Mouse (Mus musculus): ENCODE data around the gene Svs6. TPM values are rescaled to one million over a fixed set of nuclear protein-coding genes. Genes with fewer than 3 reads are reported as not detected.

Gene Svs6
- polyA plus RNA-seq, 1 experiment from 2014 or later: not detected

- no peaks in the 10 kb centered on the region for H3K4me1 ChIP-seq (replicated peaks)
- no peak overlapping the region for H3K4me3 ChIP-seq
- H3K4me2 ChIP-seq: no peak overlapping the region
- peaks cover 24% of the 10 kb centered on the region for H3K27me3 ChIP-seq (replicated peaks)
- 69% methylated on average over 11 of the region's 11 CpGs for WGBS
- H3K36me3 ChIP-seq: no peaks in the 10 kb centered on the region
- no peaks in the 10 kb centered on the region for H3K9me3 ChIP-seq (replicated peaks)
- no peak overlapping the region for H3K9ac ChIP-seq
- ATAC-seq (ENCODE audit: insufficient number of reproducible peaks, low FRiP score): no peak
- no peak overlapping the region for H3K27ac ChIP-seq (ENCODE audit: poor library complexity, severe bottlenecking)
Measured at GRCm38 (mm10) chr2:164356177-164356967, 39.8 kb downstream of the Svs6 start.

GRCm38 (mm10) chr2:164358373-164358772 lies 41.8 kb downstream of the Svs6 start:
- H3K9me3 ChIP-seq (replicated peaks): no peaks in the 10 kb centered on the region
- H3K4me3 ChIP-seq: no peak overlapping the region
- H3K27ac ChIP-seq (ENCODE audit: poor library complexity, severe bottlenecking): no peak overlapping the region
- H3K4me2 ChIP-seq: no peak overlapping the region
- no peaks in the 10 kb centered on the region for H3K36me3 ChIP-seq
- H3K4me1 ChIP-seq (replicated peaks): no peaks in the 10 kb centered on the region
- no peak for ATAC-seq (ENCODE audit: insufficient number of reproducible peaks, low FRiP score)
- H3K27me3 ChIP-seq (replicated peaks): peaks cover 30% of the 10 kb centered on the region
- 82% methylated on average over 3 of the region's 3 CpGs for WGBS
- no peak overlapping the region for H3K9ac ChIP-seq

DNA sequence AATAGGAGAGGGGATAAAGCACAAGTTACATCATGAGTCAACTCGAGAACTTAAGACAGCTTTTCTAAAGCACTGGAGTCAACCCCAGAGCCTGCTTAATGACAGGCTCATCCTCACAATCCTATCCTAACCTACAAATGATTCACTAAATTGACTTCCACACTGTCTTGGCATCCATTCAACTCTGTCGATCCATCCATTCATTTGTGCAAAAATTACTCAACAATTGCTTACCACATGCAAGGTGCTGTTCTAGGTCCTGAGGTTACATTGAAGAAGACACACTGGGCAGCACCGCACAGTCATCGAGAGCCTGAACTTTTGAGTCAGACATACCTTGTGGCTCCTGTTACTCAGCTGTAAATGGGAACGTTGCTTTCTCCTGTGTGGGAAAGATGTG lies 42.5 kb downstream of the Svs6 start:
- H3K4me3 ChIP-seq: no peak overlapping the region
- no peaks in the 10 kb centered on the region for H3K4me1 ChIP-seq (replicated peaks)
- H3K27me3 ChIP-seq (replicated peaks): peaks cover 32% of the 10 kb centered on the region
- H3K27ac ChIP-seq (ENCODE audit: poor library complexity, severe bottlenecking): no peak overlapping the region
- H3K9ac ChIP-seq: no peak overlapping the region
- ATAC-seq (ENCODE audit: insufficient number of reproducible peaks, low FRiP score): no peak
- 78% methylated on average over 5 of the region's 5 CpGs for WGBS
- no peak overlapping the region for H3K4me2 ChIP-seq
- no peaks in the 10 kb centered on the region for H3K36me3 ChIP-seq
- H3K9me3 ChIP-seq (replicated peaks): no peaks in the 10 kb centered on the region

- H3K4me2 ChIP-seq: no peak overlapping the region
- no peak overlapping the region for H3K4me3 ChIP-seq
- ATAC-seq (ENCODE audit: insufficient number of reproducible peaks, low FRiP score): no peak
- H3K36me3 ChIP-seq: no peaks in the 10 kb centered on the region
- H3K27ac ChIP-seq (ENCODE audit: poor library complexity, severe bottlenecking): no peak overlapping the region
- H3K27me3 ChIP-seq (replicated peaks): peaks cover 30% of the 10 kb centered on the region
- no peaks in the 10 kb centered on the region for H3K9me3 ChIP-seq (replicated peaks)
- WGBS: 79% methylated on average over 5 of the region's 5 CpGs
- no peak overlapping the region for H3K9ac ChIP-seq
- no peaks in the 10 kb centered on the region for H3K4me1 ChIP-seq (replicated peaks)
Measured at GRCm38 (mm10) chr2:164359668-164360067, 43.1 kb downstream of the Svs6 start.

GRCm38 (mm10) chr2:164360974-164361657 lies 44.6 kb downstream of the Svs6 start:
- H3K36me3 ChIP-seq: no peaks in the 10 kb centered on the region
- H3K9ac ChIP-seq: no peak overlapping the region
- H3K4me1 ChIP-seq (replicated peaks): no peaks in the 10 kb centered on the region
- no peak overlapping the region for H3K4me3 ChIP-seq
- no peak overlapping the region for H3K27ac ChIP-seq (ENCODE audit: poor library complexity, severe bottlenecking)
- H3K4me2 ChIP-seq: no peak overlapping the region
- ATAC-seq (ENCODE audit: insufficient number of reproducible peaks, low FRiP score): no peak
- WGBS: 32% methylated on average over 13 of the region's 13 CpGs
- peaks cover 20% of the 10 kb centered on the region for H3K27me3 ChIP-seq (replicated peaks)
- H3K9me3 ChIP-seq (replicated peaks): no peaks in the 10 kb centered on the region

- Histone ChIP-seq H3K4me2 (no peak overlapping the region), H3K4me3 (no peak overlapping the region), H3K36me3 (no peaks in the 10 kb centered on the region), H3K4me1 (replicated peaks) (no peaks in the 10 kb centered on the region), H3K9ac (no peak overlapping the region), H3K27me3 (replicated peaks) (peaks cover 6% of the 10 kb centered on the region; the same call in 1 of the 2 replicates), H3K27ac (ENCODE audit: poor library complexity, severe bottlenecking) (no peak overlapping the region), H3K9me3 (replicated peaks) (no peaks in the 10 kb centered on the region)
- WGBS: 56% methylated on average over 3 of the region's 3 CpGs
- no peak for ATAC-seq (ENCODE audit: insufficient number of reproducible peaks, low FRiP score)
Measured at GRCm38 (mm10) chr2:164366947-164367346, 50.4 kb downstream of the Svs6 start.

Small RNA genes lying within 50 kb of the gene (microRNA-seq; reads per million reads assigned to microRNA genes)
- not detected for gene Mir7678

Other genes starting within 250 kb of the Svs6 start
- gene Stk4, start 246.4 kb upstream of the Svs6 start, polyA plus RNA-seq (2016; fragmentation: Nextera tagmentation; extraction: Ambion mirVana): 22.1 and 23.4 TPM in 2 replicates
- gene Tomm34, start 245.6 kb upstream of the Svs6 start, polyA plus RNA-seq (2016; fragmentation: Nextera tagmentation; extraction: Ambion mirVana): 55.7 and 56.6 TPM in 2 replicates
- gene Kcns1, start 145.6 kb upstream of the Svs6 start, polyA plus RNA-seq (2016; fragmentation: Nextera tagmentation; extraction: Ambion mirVana): 0.15 and 0.18 TPM in 2 replicates
- not detected in 2 replicates for gene Wfdc5, start 134.0 kb upstream of the Svs6 start, polyA plus RNA-seq (2016; fragmentation: Nextera tagmentation; extraction: Ambion mirVana)
- not detected in 2 replicates for gene Wfdc12, start 126.1 kb upstream of the Svs6 start, polyA plus RNA-seq (2016; fragmentation: Nextera tagmentation; extraction: Ambion mirVana)
- gene Wfdc15a, start 116.6 kb upstream of the Svs6 start, polyA plus RNA-seq (2016; fragmentation: Nextera tagmentation; extraction: Ambion mirVana): not detected in 2 replicates
- not detected in 2 replicates for gene Wfdc15b, start 95.1 kb upstream of the Svs6 start, polyA plus RNA-seq (2016; fragmentation: Nextera tagmentation; extraction: Ambion mirVana)
- not detected in 2 replicates for gene Svs2, start 78.3 kb upstream of the Svs6 start, polyA plus RNA-seq (2016; fragmentation: Nextera tagmentation; extraction: Ambion mirVana)
- not detected in 2 replicates for gene Svs3b, start 60.1 kb upstream of the Svs6 start, polyA plus RNA-seq (2016; fragmentation: Nextera tagmentation; extraction: Ambion mirVana)
- gene Svs4, start 38.3 kb upstream of the Svs6 start, polyA plus RNA-seq (2016; fragmentation: Nextera tagmentation; extraction: Ambion mirVana): not detected in 2 replicates
- not detected in 2 replicates for gene Svs3a, start 27.5 kb upstream of the Svs6 start, polyA plus RNA-seq (2016; fragmentation: Nextera tagmentation; extraction: Ambion mirVana)
- gene Svs5, start 16.0 kb downstream of the Svs6 start, polyA plus RNA-seq (2016; fragmentation: Nextera tagmentation; extraction: Ambion mirVana): not detected in 2 replicates
- 0.44 and 1.2 TPM in 2 replicates for gene Slpi, start 72.3 kb downstream of the Svs6 start, polyA plus RNA-seq (2016; fragmentation: Nextera tagmentation; extraction: Ambion mirVana)
- gene Rbpjl, start 86.4 kb downstream of the Svs6 start, polyA plus RNA-seq (2016; fragmentation: Nextera tagmentation; extraction: Ambion mirVana): 0.19 and 0.28 TPM in 2 replicates
- gene Matn4, start 88.4 kb downstream of the Svs6 start, polyA plus RNA-seq (2016; fragmentation: Nextera tagmentation; extraction: Ambion mirVana): 6.2 and 6.4 TPM in 2 replicates
- 40.1 and 40.6 TPM in 2 replicates for gene Sdc4, start 127.1 kb downstream of the Svs6 start, polyA plus RNA-seq (2016; fragmentation: Nextera tagmentation; extraction: Ambion mirVana)
- gene Sys1, start 140.2 kb downstream of the Svs6 start, polyA plus RNA-seq (2016; fragmentation: Nextera tagmentation; extraction: Ambion mirVana): 36.4 and 40.3 TPM in 2 replicates
- 11.8 and 16.9 TPM in 2 replicates for gene Gm20458, start 144.2 kb downstream of the Svs6 start, polyA plus RNA-seq (2016; fragmentation: Nextera tagmentation; extraction: Ambion mirVana)
- gene Trp53tg5, start 157.0 kb downstream of the Svs6 start, polyA plus RNA-seq (2016; fragmentation: Nextera tagmentation; extraction: Ambion mirVana): 0.19 TPM in 1 of 2 replicates, not detected in the other
- 7.3 and 11.3 TPM in 2 replicates for gene Dbndd2, start 169.4 kb downstream of the Svs6 start, polyA plus RNA-seq (2016; fragmentation: Nextera tagmentation; extraction: Ambion mirVana)
- 53.4 and 54.3 TPM in 2 replicates for gene Pigt, start 180.8 kb downstream of the Svs6 start, polyA plus RNA-seq (2016; fragmentation: Nextera tagmentation; extraction: Ambion mirVana)
- 3.1 and 3.3 TPM in 2 replicates for gene Wfdc2, start 245.7 kb downstream of the Svs6 start, polyA plus RNA-seq (2016; fragmentation: Nextera tagmentation; extraction: Ambion mirVana)

Measured in heart, embryonic 12.5 days (tissue).